Mouse (Mus musculus) forebrain, embryonic 13.5 days (tissue): ENCODE data around the gene Creg1. TPM values are rescaled to one million over a fixed set of nuclear protein-coding genes. Genes with fewer than 3 reads are reported as not detected.

Experiments
- ATAC-seq: fragments of 200-750 bp; cut with Nextera tagmentation; 2 replicates; pipeline ENCODE4 v1.8.0; 2017
- H3K27ac ChIP-seq: fragments of 300-500 bp; sonication (generic); 2 replicates; pipeline ENCODE4 v1.5.1; 2015; ENCODE audit warnings: inconsistent platforms, mild to moderate bottlenecking, moderate library complexity
- H3K27me3 ChIP-seq: fragments of 300-500 bp; sonication (generic); 2 replicates; pipeline ENCODE4 v1.6.1; 2015; ENCODE audit warnings: mild to moderate bottlenecking, inconsistent platforms
- H3K36me3 ChIP-seq: fragments of 300-500 bp; sonication (generic); 2 replicates; pipeline ENCODE4 v1.6.1; 2015; ENCODE audit warnings: mild to moderate bottlenecking, inconsistent platforms; ENCODE audit not compliant: poor library complexity, severe bottlenecking
- H3K4me1 ChIP-seq: fragments of 300-500 bp; sonication (generic); 2 replicates; pipeline ENCODE4 v1.6.1; 2015; ENCODE audit warnings: inconsistent platforms
- H3K4me2 ChIP-seq: fragments of 300-500 bp; sonication (generic); 2 replicates; pipeline ENCODE4 v1.6.1; 2015; ENCODE audit warnings: inconsistent platforms, mild to moderate bottlenecking, moderate library complexity
- H3K4me3 ChIP-seq: fragments of 300-500 bp; sonication (generic); 2 replicates; pipeline ENCODE4 v1.5.1; 2015; ENCODE audit warnings: mild to moderate bottlenecking, inconsistent platforms
- H3K9ac ChIP-seq: fragments of 300-500 bp; sonication (generic); 2 replicates; pipeline ENCODE4 v1.6.1; 2015; ENCODE audit warnings: mild to moderate bottlenecking, inconsistent platforms
- H3K9me3 ChIP-seq: fragments of 300-500 bp; sonication (generic); replicated peaks from 2 replicates; pipeline ENCODE4 v1.6.1; 2016; ENCODE audit warnings: inconsistent platforms
- WGBS: fragments of 180-500 bp; shearing (Covaris S2); methylation state at CpG from one replicate; pipeline ENCODE4 v1.1.7; 2015; 5-methylcytosine and 5-hydroxymethylcytosine counted together
- polyA plus RNA-seq: library from polyadenylated mRNA; unstranded; fragments of >200 nt; fragmentation: Nextera tagmentation; extraction: Ambion mirVana; gene quantifications from 2 replicates; pipeline ENCODE4 v1.2.1, GENCODE M21; 2015

The Creg1 gene
- polyA plus RNA-seq = 21.2 and 21.5 TPM in 2 replicates

DNA sequence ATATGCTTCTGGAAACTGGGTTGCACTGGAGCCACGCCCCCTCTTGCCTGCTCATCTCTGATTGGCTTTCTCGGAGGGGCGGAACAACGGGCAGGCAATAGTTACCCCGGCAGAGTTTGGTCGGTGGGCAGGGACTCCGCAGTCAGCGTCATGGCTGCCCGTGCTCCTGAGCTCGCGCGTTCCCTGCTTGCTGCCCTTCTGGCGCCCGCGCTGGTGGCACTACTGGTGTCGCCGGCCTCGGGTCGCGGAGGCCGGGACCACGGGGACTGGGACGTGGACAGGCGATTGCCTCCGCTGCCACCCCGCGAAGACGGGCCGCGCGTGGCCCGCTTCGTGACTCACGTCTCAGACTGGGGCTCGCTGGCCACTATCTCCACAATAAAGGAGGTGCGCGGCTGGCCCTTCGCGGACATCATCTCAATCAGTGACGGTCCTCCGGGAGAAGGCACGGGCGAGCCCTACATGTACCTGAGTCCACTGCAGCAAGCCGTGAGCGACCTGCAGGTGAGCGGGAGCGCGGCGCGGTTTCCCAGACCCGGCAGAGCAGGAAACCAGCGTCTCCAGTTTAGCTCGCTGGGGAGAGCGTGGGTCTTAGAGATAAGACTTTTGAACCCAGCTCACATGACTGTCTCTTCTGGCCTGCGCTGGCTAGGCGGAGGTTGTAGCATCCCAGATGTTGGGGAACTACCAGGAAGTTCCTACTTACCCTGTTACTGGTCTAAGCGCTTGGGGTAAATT is at the start of gene Creg1:
Gene Creg1 (plus strand): TSS at position 112 of the 738 bp plus-strand sequence.
- Histone ChIP-seq H3K9me3 (no peaks in the 10 kb centered on the region), H3K36me3 (no peaks in the 10 kb centered on the region), H3K4me3 (peak within 1 kb of the TSS; percentile 82), H3K9ac (peak within 1 kb of the TSS; percentile 75), H3K27me3 (peaks cover 32% of the 10 kb centered on the region), H3K4me2 (peak within 1 kb of the TSS; percentile 92), H3K27ac (no peak within 1 kb of the TSS), H3K4me1 (peaks cover 9% of the 10 kb centered on the region)
- under 1% methylated on average over 57 of the region's 57 CpGs for WGBS
- peak; percentile 99 for ATAC-seq

GRCm38 (mm10) chr1:165713798-165714197 is 49.7 kb upstream of the Creg1 start:
- no peak for ATAC-seq
- no peaks in the 10 kb centered on the region for H3K4me1 ChIP-seq
- no peak overlapping the region for H3K4me3 ChIP-seq
- H3K9ac ChIP-seq = no peak overlapping the region
- H3K27me3 ChIP-seq = peaks cover 15% of the 10 kb centered on the region
- H3K4me2 ChIP-seq = no peak overlapping the region
- H3K27ac ChIP-seq = no peak overlapping the region
- H3K9me3 ChIP-seq = no peaks in the 10 kb centered on the region
- WGBS = 86% methylated on average over 5 of the region's 5 CpGs
- H3K36me3 ChIP-seq = no peaks in the 10 kb centered on the region

- WGBS = 90% methylated on average over 4 of the region's 4 CpGs
- no peaks in the 10 kb centered on the region for H3K27me3 ChIP-seq
- H3K4me3 ChIP-seq = no peak overlapping the region
- H3K9me3 ChIP-seq = no peaks in the 10 kb centered on the region
- H3K9ac ChIP-seq = no peak overlapping the region
- H3K27ac ChIP-seq = no peak overlapping the region
- no peaks in the 10 kb centered on the region for H3K4me1 ChIP-seq
- ATAC-seq = no peak
- no peaks in the 10 kb centered on the region for H3K36me3 ChIP-seq
- H3K4me2 ChIP-seq = no peak overlapping the region
Measured at GRCm38 (mm10) chr1:165716426-165716825, 47.1 kb upstream of the Creg1 start.

DNA sequence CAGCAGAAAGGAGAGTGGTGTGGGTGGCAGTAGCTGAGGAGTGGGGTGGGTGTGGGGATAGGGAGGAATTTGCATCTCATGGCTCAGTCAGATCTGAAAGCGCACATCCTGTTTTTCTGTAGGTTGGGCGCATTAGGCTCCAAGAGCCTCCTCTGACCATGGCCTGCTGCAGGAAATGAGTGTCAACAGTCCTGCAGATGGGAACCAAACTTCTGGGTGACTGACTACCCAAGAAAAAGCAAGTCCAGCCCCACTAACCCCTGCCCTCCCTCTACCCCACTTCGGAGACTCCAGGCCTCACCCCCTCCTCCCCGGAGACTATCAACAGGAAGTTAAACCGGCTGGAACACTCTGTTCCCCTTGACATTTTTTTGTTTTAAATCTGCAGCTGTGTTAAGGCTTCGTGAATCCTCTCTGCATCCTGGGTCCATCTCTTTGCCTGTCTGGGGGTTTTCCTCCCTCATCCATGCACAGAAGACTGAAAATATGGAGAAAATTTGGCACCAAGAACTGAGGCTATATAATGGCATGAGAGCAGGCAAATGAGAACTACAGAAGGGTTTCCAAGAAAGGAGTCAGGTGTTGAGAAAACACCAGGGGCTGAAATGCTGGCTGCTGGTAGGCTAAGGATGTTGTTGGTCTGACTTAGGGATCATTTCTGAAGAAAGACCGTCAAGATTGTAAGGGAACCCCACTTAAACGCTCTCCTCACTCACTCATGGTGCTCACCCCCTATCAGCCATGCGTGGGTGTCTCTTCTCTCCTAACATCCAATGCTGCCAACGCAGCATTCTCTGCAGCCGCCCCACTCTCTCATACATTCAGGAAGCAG is 45.6 kb upstream of the Creg1 start:
- no peaks in the 10 kb centered on the region for H3K36me3 ChIP-seq
- H3K9me3 ChIP-seq = no peaks in the 10 kb centered on the region
- H3K27ac ChIP-seq = no peak overlapping the region
- no peak overlapping the region for H3K4me3 ChIP-seq
- no peak overlapping the region for H3K9ac ChIP-seq
- no peaks in the 10 kb centered on the region for H3K4me1 ChIP-seq
- no peaks in the 10 kb centered on the region for H3K27me3 ChIP-seq
- no peak for ATAC-seq
- 66% methylated on average over 11 of the region's 11 CpGs for WGBS
- no peak overlapping the region for H3K4me2 ChIP-seq

GRCm38 (mm10) chr1:165718543-165719105 is 44.9 kb upstream of the Creg1 start:
- WGBS = 79% methylated on average over 15 of the region's 15 CpGs
- Histone ChIP-seq H3K9ac (no peak overlapping the region), H3K27me3 (no peaks in the 10 kb centered on the region), H3K4me1 (no peaks in the 10 kb centered on the region), H3K9me3 (no peaks in the 10 kb centered on the region), H3K36me3 (no peaks in the 10 kb centered on the region), H3K4me2 (no peak overlapping the region), H3K27ac (no peak overlapping the region), H3K4me3 (no peak overlapping the region)
- ATAC-seq = no peak

DNA sequence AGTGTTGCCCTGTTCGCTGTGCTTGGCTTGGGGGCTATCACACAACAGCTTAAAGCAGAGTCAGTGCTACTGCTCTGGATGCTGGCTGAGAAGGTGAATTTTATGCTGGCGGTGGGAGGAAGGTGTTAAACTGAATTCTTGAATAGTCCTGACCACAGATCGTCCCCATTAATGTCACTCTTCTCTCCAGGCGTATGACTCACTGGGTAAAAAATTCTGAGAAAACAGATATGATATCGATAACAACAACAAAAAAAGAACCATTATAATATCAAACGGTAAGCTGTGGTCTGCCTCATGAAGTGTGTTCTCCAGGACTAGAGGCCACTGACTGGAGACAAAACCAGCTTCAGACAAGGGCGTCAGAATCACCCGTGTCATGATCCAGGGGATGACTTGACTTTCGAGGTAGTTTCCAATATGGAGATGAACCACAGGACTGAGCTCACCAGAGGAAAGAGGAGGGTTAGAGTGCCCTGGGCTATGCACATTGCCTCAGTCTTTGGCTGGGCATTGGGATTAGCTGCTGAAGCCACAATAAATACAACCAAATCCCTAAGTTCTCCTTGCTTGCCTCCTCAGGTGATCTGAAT is 40.9 kb upstream of the Creg1 start:
- no peak for ATAC-seq
- 93% methylated on average over 9 of the region's 9 CpGs for WGBS
- H3K9me3 ChIP-seq = no peaks in the 10 kb centered on the region
- no peaks in the 10 kb centered on the region for H3K27me3 ChIP-seq
- no peak overlapping the region for H3K27ac ChIP-seq
- no peaks in the 10 kb centered on the region for H3K36me3 ChIP-seq
- no peak overlapping the region for H3K9ac ChIP-seq
- no peaks in the 10 kb centered on the region for H3K4me1 ChIP-seq
- H3K4me3 ChIP-seq = no peak overlapping the region
- H3K4me2 ChIP-seq = no peak overlapping the region

DNA sequence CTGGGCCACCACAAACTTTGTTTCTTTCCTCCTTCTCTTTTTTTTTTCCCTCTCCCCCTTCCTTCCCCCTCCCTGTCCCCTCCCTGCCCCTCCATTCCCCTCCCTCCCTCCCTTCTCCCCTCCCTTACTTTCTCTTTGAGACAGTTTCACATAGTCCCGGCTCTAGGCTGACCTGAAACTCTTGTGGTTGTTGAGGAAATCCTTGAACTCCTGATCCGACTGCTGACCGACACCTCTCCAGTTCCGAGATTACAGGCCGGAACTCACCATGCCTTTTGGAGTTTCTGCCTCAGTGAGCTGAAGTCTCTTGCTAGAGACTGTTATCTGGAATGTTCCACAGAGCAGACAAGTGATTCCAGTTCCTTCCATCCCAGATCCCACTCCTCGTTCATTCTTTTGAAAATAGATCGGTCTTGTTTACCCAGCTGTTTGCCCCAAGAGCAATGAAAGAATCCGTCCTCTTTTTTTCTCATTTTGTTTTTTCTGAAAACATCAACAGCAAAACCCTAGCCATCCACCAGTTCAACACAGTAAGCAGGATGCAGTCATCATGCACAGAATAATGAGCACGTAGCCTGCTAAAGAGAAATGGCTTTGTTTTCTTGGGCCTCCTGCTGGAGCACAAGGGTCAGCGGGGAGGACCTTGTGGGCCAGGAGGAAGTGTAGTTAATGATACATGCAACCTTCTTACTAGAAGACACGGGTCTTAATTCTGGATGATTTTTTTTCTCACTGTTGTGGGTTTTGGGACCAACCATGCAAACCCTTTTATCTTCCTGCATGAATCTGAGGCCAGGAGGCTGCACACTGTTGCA is 39.1 kb upstream of the Creg1 start:
- Histone ChIP-seq H3K9me3 (no peaks in the 10 kb centered on the region), H3K27me3 (no peaks in the 10 kb centered on the region), H3K27ac (no peak overlapping the region), H3K4me3 (no peak overlapping the region), H3K4me2 (no peak overlapping the region), H3K9ac (no peak overlapping the region), H3K36me3 (no peaks in the 10 kb centered on the region), H3K4me1 (no peaks in the 10 kb centered on the region)
- WGBS = 51% methylated on average over 11 of the region's 11 CpGs
- no peak for ATAC-seq

- no peak overlapping the region for H3K9ac ChIP-seq
- H3K4me2 ChIP-seq = no peak overlapping the region
- no peak overlapping the region for H3K4me3 ChIP-seq
- ATAC-seq = no peak
- no peaks in the 10 kb centered on the region for H3K4me1 ChIP-seq
- no peak overlapping the region for H3K27ac ChIP-seq
- 90% methylated on average over 4 of the region's 4 CpGs for WGBS
- H3K9me3 ChIP-seq = no peaks in the 10 kb centered on the region
- H3K36me3 ChIP-seq = no peaks in the 10 kb centered on the region
- no peaks in the 10 kb centered on the region for H3K27me3 ChIP-seq
Measured at GRCm38 (mm10) chr1:165725039-165725644, 38.4 kb upstream of the Creg1 start.

DNA sequence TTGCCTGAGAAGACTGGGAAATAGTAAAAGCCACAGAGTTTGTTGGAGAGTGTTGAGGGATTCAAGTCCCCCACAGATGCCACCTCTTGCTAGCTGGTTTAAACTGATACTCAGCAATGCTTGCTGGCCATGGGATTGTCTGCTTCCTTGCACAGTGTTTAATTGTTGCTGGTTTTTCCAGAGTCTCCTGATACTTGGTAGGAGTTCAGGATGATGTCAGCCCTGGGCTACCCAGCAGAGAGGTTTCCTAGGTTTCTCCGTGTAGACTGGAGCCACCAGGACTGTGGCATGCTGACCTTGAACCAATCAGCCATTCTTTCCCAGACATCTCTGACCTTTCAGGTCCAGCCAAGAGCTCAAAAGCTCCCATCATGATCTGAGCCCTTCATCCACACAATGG is 36.6 kb upstream of the Creg1 start:
- no peak for ATAC-seq
- WGBS = 46% methylated on average over 1 of the region's 1 CpGs
- no peaks in the 10 kb centered on the region for H3K9me3 ChIP-seq
- no peaks in the 10 kb centered on the region for H3K4me1 ChIP-seq
- H3K27ac ChIP-seq = no peak overlapping the region
- no peaks in the 10 kb centered on the region for H3K36me3 ChIP-seq
- no peak overlapping the region for H3K4me3 ChIP-seq
- H3K9ac ChIP-seq = no peak overlapping the region
- H3K4me2 ChIP-seq = no peak overlapping the region
- no peaks in the 10 kb centered on the region for H3K27me3 ChIP-seq

GRCm38 (mm10) chr1:165728057-165728639 is 35.4 kb upstream of the Creg1 start:
- H3K27me3 ChIP-seq = no peaks in the 10 kb centered on the region
- H3K36me3 ChIP-seq = no peaks in the 10 kb centered on the region
- no peaks in the 10 kb centered on the region for H3K4me1 ChIP-seq
- H3K9ac ChIP-seq = no peak overlapping the region
- WGBS = 95% methylated on average over 3 of the region's 3 CpGs
- no peak for ATAC-seq
- H3K4me2 ChIP-seq = no peak overlapping the region
- H3K4me3 ChIP-seq = no peak overlapping the region
- no peaks in the 10 kb centered on the region for H3K9me3 ChIP-seq
- no peak overlapping the region for H3K27ac ChIP-seq

DNA sequence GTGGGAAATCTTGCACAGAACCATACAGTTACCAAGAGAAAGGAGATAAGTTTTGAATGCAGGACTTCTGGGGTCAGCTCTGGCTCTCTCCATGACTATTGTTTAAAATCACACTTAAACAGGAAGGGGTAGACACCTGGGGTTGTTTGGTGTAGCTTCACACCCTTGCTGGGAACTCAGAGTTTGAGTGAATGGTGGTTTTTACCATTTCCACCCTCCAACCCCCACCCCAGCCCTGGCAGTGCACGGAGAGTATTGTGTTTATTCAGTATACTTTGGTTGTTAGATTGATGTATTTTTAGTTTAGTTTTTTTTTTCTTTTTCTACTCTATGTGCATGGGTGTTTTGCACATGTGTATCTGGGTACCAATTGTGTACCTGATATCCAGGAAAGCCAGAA is 33.4 kb upstream of the Creg1 start:
- H3K36me3 ChIP-seq = no peaks in the 10 kb centered on the region
- H3K9me3 ChIP-seq = no peaks in the 10 kb centered on the region
- no peak for ATAC-seq
- no peak overlapping the region for H3K9ac ChIP-seq
- no peak overlapping the region for H3K27ac ChIP-seq
- no peaks in the 10 kb centered on the region for H3K4me1 ChIP-seq
- WGBS = 44% methylated on average over 1 of the region's 1 CpGs
- H3K4me2 ChIP-seq = no peak overlapping the region
- H3K4me3 ChIP-seq = no peak overlapping the region
- no peaks in the 10 kb centered on the region for H3K27me3 ChIP-seq
